Mouse (Mus musculus): ENCODE measurements at regions not wholly inside any gene's neighbourhood (a gene's known extent, or its start where the extent isn't known, plus 50 kb on each side); places are given as distances from the start of the nearest gene placed in this dataset.

DNA sequence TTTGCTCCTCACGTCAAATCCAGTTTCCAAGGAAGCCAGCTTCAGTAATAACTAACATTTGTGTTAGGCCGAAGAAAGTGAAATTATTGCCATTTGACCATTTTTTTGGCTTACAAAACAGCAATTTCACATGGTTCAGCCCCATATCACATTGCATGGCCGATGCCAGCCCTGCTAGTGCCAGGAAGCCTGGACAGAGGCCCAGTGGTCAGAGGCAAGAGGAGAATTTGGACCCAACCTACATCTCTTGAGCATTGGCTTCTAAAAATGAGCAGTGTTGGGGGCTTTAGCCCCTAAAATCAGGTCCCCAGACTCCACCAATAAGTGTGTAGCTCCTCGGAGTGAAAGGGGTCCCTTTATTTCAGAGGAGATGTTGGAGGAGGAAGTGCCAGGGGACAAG lies 157.2 kb downstream of the Ptpn20 start:
- TF ChIP-seq POLR2A (IDR thresholded peaks at IDR 0.05; ENCODE audit: borderline replicate concordance, insufficient read depth, low read length), result no peak
- TF ChIP-seq CTCF (IDR thresholded peaks at IDR 0.05; ENCODE audit: borderline replicate concordance, insufficient read depth, low read depth, low read length), result no peak
- DNase-seq, result peak; percentile 36 to 41
- whole genome bisulfite sequencing, result 31% methylated on average over 4 of the region's 4 CpGs
- no peak overlapping the region for H3K4me3 ChIP-seq (replicated peaks; ENCODE audit: insufficient read depth, low read depth, low read length)
- H3K27ac ChIP-seq (ENCODE audit: insufficient read depth, low read length), result no peak overlapping the region
- H3K4me1 ChIP-seq (ENCODE audit: control insufficient read depth, insufficient read depth, low read length), result no peaks in the 10 kb centered on the region; the same call in 1 of the 2 replicates
- no peaks in the 10 kb centered on the region for H3K27me3 ChIP-seq (ENCODE audit: control insufficient read depth, insufficient read depth, low read length)

DNA sequence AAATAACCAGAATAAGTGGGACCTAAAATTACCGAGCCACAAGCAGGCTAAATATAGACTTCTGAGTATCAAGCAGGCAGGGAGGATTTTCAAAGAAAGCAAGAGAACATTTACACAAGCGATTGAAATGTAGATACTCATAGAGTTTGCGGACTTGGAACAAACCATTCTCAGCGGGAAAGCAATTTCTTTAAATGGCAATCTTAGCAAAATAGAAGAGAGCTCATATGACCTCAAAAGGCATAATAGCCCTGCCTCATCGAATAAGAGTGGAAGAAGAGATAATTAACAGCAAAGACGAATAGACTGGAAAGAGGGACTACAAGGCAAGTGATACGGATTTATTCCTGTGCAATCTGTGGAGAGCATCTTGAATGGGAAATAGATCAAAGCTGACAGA lies 163.7 kb upstream of the Gdf10 start:
- Histone ChIP-seq H3K27ac (ENCODE audit: insufficient read depth, low read length) (no peak overlapping the region), H3K27me3 (ENCODE audit: control insufficient read depth, insufficient read depth, low read length) (no peaks in the 10 kb centered on the region), H3K4me1 (ENCODE audit: control insufficient read depth, insufficient read depth, low read length) (no peaks in the 10 kb centered on the region), H3K4me3 (replicated peaks; ENCODE audit: insufficient read depth, low read depth, low read length) (no peak overlapping the region)
- 80% methylated on average over 7 of the region's 7 CpGs for WGBS
- no peak for DNase-seq
- TF ChIP-seq POLR2A (IDR thresholded peaks at IDR 0.05; ENCODE audit: borderline replicate concordance, insufficient read depth, low read length) (no peak), CTCF (IDR thresholded peaks at IDR 0.05; ENCODE audit: borderline replicate concordance, insufficient read depth, low read depth, low read length) (no peak)

DNA sequence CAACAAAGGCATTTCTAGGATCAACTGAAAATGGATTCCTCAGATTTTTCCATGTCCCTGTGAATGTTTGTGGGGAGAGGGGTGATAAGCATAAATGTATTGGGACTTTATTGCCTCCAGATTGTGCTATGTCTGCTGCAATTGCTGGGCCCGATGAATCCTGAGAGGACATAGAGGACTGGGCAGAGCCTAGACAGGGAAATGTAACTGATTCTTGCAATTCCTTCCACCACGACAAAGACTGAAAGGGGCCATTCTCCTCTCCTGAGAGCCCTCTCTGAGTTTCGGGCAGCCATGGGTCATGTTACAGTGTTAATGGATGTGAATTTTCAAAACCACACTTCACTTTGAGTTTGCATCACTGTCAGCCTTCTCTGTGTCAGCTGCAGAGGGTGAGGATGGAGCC lies 159.7 kb upstream of the Gdf10 start:
- 73% methylated on average over 3 of the region's 3 CpGs for WGBS
- TF ChIP-seq POLR2A (IDR thresholded peaks at IDR 0.05; ENCODE audit: borderline replicate concordance, insufficient read depth, low read length) (no peak), CTCF (IDR thresholded peaks at IDR 0.05; ENCODE audit: borderline replicate concordance, insufficient read depth, low read depth, low read length) (no peak)
- H3K4me1 ChIP-seq (ENCODE audit: control insufficient read depth, insufficient read depth, low read length), result no peaks in the 10 kb centered on the region
- DNase-seq, result no peak
- no peak overlapping the region for H3K27ac ChIP-seq (ENCODE audit: insufficient read depth, low read length)
- H3K4me3 ChIP-seq (replicated peaks; ENCODE audit: insufficient read depth, low read depth, low read length), result no peak overlapping the region
- H3K27me3 ChIP-seq (ENCODE audit: control insufficient read depth, insufficient read depth, low read length), result no peaks in the 10 kb centered on the region

DNA sequence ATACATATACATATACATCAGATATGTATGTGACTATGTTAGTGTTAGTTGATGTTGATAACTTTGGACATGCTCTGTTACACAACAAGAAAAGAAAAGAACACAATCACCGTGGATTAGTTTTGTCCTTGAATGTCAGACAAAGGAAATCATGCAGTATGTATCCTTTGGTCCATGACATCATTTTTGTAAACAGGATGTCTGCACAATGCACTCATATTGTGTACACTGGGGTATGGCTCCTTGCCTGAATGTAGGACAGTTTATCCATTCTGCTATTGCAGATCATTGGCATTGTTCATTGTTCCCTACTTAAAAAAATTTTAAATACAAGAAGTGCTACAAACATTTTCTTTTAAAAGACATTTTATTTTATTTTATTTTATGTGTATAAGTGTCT lies 157.6 kb upstream of the Gdf10 start:
- WGBS, result 67% methylated on average over 1 of the region's 1 CpGs
- no peaks in the 10 kb centered on the region for H3K27me3 ChIP-seq (ENCODE audit: control insufficient read depth, insufficient read depth, low read length)
- DNase-seq, result no peak
- no peak overlapping the region for H3K27ac ChIP-seq (ENCODE audit: insufficient read depth, low read length)
- no peaks in the 10 kb centered on the region for H3K4me1 ChIP-seq (ENCODE audit: control insufficient read depth, insufficient read depth, low read length)
- no peak overlapping the region for H3K4me3 ChIP-seq (replicated peaks; ENCODE audit: insufficient read depth, low read depth, low read length)
- TF ChIP-seq POLR2A (IDR thresholded peaks at IDR 0.05; ENCODE audit: borderline replicate concordance, insufficient read depth, low read length) (no peak), CTCF (IDR thresholded peaks at IDR 0.05; ENCODE audit: borderline replicate concordance, insufficient read depth, low read depth, low read length) (no peak)

DNA sequence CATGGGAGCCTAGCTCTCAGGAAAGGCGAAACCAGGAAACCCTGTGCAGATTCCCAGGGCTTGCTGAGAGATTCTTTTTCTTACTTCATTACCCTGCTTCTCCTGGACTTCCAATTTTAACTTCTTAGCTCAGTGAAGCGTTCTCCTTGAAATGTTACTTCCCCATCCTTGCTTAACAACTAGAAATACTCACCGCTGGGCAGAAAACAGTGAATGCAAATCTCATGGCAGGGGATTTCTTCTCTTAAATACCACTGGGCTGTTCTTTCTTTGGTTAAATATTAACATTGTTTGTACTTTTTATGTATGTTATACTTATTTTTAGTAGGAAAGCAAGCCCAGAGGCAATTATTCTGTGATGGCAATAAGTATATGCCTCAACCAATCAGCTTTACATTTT lies 151.0 kb upstream of the Gdf10 start:
- H3K4me1 ChIP-seq (ENCODE audit: control insufficient read depth, insufficient read depth, low read length), result no peaks in the 10 kb centered on the region
- H3K4me3 ChIP-seq (replicated peaks; ENCODE audit: insufficient read depth, low read depth, low read length), result no peak overlapping the region
- no peak for DNase-seq
- WGBS, result 94% methylated on average over 3 of the region's 3 CpGs
- H3K27me3 ChIP-seq (ENCODE audit: control insufficient read depth, insufficient read depth, low read length), result no peaks in the 10 kb centered on the region
- TF ChIP-seq POLR2A (IDR thresholded peaks at IDR 0.05; ENCODE audit: borderline replicate concordance, insufficient read depth, low read length) (no peak), CTCF (IDR thresholded peaks at IDR 0.05; ENCODE audit: borderline replicate concordance, insufficient read depth, low read depth, low read length) (no peak)
- H3K27ac ChIP-seq (ENCODE audit: insufficient read depth, low read length), result no peak overlapping the region

DNA sequence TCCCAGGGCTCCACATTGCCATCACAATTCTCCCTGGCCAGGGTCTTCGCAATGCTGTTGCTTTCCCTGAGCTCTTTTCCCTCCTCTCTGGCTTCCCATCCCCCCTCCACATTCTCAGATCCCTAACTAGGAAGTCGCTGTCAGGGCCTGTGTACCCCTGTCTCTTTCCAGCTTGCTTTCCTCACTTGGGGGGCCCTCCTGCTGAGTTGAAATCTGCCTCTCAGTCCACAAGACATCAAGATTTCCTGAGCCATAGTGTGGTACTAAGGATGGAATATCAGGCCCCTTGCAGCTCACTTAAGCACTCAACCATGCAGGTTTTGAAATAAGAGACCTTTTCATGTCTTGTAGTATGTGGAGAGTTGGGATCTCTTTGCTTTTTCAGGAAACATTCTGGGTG lies 133.8 kb upstream of the Gdf10 start:
- no peak for TF ChIP-seq CTCF (IDR thresholded peaks at IDR 0.05; ENCODE audit: borderline replicate concordance, insufficient read depth, low read depth, low read length)
- TF ChIP-seq POLR2A (IDR thresholded peaks at IDR 0.05; ENCODE audit: borderline replicate concordance, insufficient read depth, low read length), result no peak
- no peaks in the 10 kb centered on the region for H3K4me1 ChIP-seq (ENCODE audit: control insufficient read depth, insufficient read depth, low read length)
- H3K4me3 ChIP-seq (replicated peaks; ENCODE audit: insufficient read depth, low read depth, low read length), result no peak overlapping the region
- DNase-seq, result no peak
- H3K27me3 ChIP-seq (ENCODE audit: control insufficient read depth, insufficient read depth, low read length), result no peaks in the 10 kb centered on the region
- 43% methylated on average over 2 of the region's 2 CpGs for WGBS
- H3K27ac ChIP-seq (ENCODE audit: insufficient read depth, low read length), result no peak overlapping the region

DNA sequence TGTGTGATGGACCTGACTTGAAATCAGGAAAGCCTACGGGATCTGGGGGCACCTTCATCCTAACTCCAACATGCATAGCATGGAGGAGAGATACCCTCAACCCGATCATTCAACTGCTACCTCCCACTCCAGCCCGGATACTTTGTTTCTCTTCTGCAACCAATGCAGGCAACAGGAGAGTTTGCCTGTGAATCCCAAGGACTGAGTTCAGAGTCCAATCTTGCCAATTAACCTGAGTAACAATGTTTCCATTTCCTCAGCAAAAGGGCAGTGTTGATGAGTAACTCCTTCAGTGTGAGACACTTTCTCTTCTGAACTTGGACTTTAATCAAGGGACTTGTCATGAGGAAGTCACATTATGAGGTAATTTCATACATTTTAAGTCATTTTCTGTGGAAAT lies 129.1 kb upstream of the Gdf10 start:
- Histone ChIP-seq H3K27ac (ENCODE audit: insufficient read depth, low read length) (no peak overlapping the region), H3K27me3 (ENCODE audit: control insufficient read depth, insufficient read depth, low read length) (no peaks in the 10 kb centered on the region), H3K4me1 (ENCODE audit: control insufficient read depth, insufficient read depth, low read length) (no peaks in the 10 kb centered on the region; the same call in 1 of the 2 replicates), H3K4me3 (replicated peaks; ENCODE audit: insufficient read depth, low read depth, low read length) (no peak overlapping the region)
- WGBS, result 89% methylated on average over 3 of the region's 3 CpGs
- no peak for DNase-seq
- TF ChIP-seq POLR2A (IDR thresholded peaks at IDR 0.05; ENCODE audit: borderline replicate concordance, insufficient read depth, low read length) (no peak), CTCF (IDR thresholded peaks at IDR 0.05; ENCODE audit: borderline replicate concordance, insufficient read depth, low read depth, low read length) (no peak)

DNA sequence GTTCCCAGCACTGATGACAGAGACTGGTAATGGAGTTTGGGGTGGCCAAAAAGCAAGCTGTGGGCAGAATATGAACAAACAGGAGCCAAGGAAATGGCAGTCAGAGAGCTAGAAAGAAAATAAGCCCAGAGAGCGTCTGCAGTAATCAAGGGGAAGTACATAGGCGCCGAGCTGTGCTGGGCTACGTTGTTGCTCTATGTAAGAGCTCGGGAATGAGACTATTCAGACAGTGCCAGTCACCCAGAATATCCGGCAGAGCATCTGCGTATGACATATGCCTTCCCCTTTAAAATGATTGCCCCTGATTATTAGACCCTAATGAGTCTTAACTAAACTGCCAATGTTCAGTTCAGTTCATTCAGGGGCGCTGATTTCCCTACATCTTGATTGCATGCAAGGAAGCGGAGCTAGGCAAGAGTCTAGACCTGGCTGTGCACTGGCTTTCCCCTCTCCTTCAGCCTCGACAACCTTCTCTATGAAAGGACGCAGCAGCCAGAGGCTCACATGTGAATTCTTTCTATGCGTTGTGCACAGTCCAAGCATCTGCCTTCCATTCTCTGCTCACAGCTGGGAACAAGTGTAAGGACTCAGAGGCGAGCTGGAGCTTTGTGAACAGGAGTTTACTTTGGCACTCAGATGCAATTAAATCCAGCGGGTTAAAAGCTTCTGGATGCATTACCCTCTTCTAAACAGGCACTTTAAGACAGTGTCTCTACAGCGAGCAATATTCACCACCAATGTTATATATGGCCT lies 125.7 kb upstream of the Gdf10 start:
- 46% methylated on average over 15 of the region's 15 CpGs for WGBS
- Histone ChIP-seq H3K27me3 (ENCODE audit: control insufficient read depth, insufficient read depth, low read length) (no peaks in the 10 kb centered on the region), H3K4me3 (replicated peaks; ENCODE audit: insufficient read depth, low read depth, low read length) (no peak overlapping the region), H3K4me1 (ENCODE audit: control insufficient read depth, insufficient read depth, low read length) (no peaks in the 10 kb centered on the region; the same call in 1 of the 2 replicates), H3K27ac (ENCODE audit: insufficient read depth, low read length) (no peak overlapping the region)
- no peak for DNase-seq
- TF ChIP-seq POLR2A (IDR thresholded peaks at IDR 0.05; ENCODE audit: borderline replicate concordance, insufficient read depth, low read length) (no peak), CTCF (IDR thresholded peaks at IDR 0.05; ENCODE audit: borderline replicate concordance, insufficient read depth, low read depth, low read length) (no peak)
